Comparison of ENCODE assay signal across 9 mouse cellular contexts in genomic region chr1:106148386-106149380, GRCm38 (mm10). TPM values are rescaled to one million over a fixed set of nuclear protein-coding genes. Genes with fewer than 3 reads are reported as not detected.
DNase-seq lines count a peak whose midpoint lies in the region; ATAC-seq lines count a peak whose summit lies in the region.
"Had no signal": no experiment of that assay in that cellular context is flagged by ENCODE, and none has a peak within 500 bp of the region (broad histone marks: within the 10 kb centered on the region; RNA-seq: fewer than 3 reads in every experiment).

No protein-coding gene starts in this region.

- no peak for ATAC-seq in heart, embryonic 15.5 days (replicated peaks; ENCODE audit: insufficient number of reproducible peaks, insufficient read depth, low FRiP score, low read depth)
- ATAC-seq in forebrain, embryonic 15.5 days (replicated peaks) = peak; percentile 65; the same call in 1 of the 2 replicates
- peak; percentile 67 for ATAC-seq in midbrain, embryonic 13.5 days

- no peaks in the 10 kb centered on the region for H3K36me3 ChIP-seq in heart, embryonic 15.5 days
- no peaks in the 10 kb centered on the region for H3K36me3 ChIP-seq in forebrain, embryonic 15.5 days
- no peaks in the 10 kb centered on the region for H3K36me3 ChIP-seq in midbrain, embryonic 13.5 days
- H3K36me3 ChIP-seq: liver, embryonic 15.5 days had no signal

- DNase-seq in heart, postnatal 25 days (ENCODE audit: low spot score) = no peak
- peak; percentile 45 for DNase-seq in brain, adult 2 months (ENCODE audit: low read depth, low spot score)
- DNase-seq in ovary, postnatal 36 days (ENCODE audit: low spot score) = no peak
- no peak for DNase-seq in kidney, adult 8-10 months
- DNase-seq in ovary, postnatal 10 days (ENCODE audit: low spot score) = no peak

- H3K4me1 ChIP-seq in heart, embryonic 15.5 days (replicated peaks) = no peaks in the 10 kb centered on the region
- H3K4me1 ChIP-seq in forebrain, embryonic 15.5 days = peaks cover 4% of the 10 kb centered on the region; the same call in 1 of the 2 replicates
- peaks cover 12% of the 10 kb centered on the region for H3K4me1 ChIP-seq in midbrain, embryonic 13.5 days (replicated peaks)
- H3K4me1 ChIP-seq: liver, embryonic 15.5 days had no signal

- peak overlapping the region; percentile 16; the same call in 1 of the 2 replicates for H3K4me2 ChIP-seq in heart, embryonic 15.5 days
- no peak overlapping the region for H3K4me2 ChIP-seq in forebrain, embryonic 15.5 days (replicated peaks)
- no peak overlapping the region for H3K4me2 ChIP-seq in midbrain, embryonic 13.5 days (replicated peaks)
- H3K4me2 ChIP-seq: liver, embryonic 15.5 days had no signal

- H3K27me3 ChIP-seq in heart, embryonic 15.5 days = no peaks in the 10 kb centered on the region
- H3K27me3 ChIP-seq in forebrain, embryonic 15.5 days = no peaks in the 10 kb centered on the region
- no peaks in the 10 kb centered on the region for H3K27me3 ChIP-seq in midbrain, embryonic 13.5 days
- H3K27me3 ChIP-seq: liver, embryonic 15.5 days had no signal

- H3K27ac ChIP-seq in heart, embryonic 15.5 days = peak overlapping the region; percentile 52
- peak overlapping the region; percentile 12; the same call in 1 of the 2 replicates for H3K27ac ChIP-seq in forebrain, embryonic 15.5 days (replicated peaks)
- H3K27ac ChIP-seq in midbrain, embryonic 13.5 days = peak overlapping the region; percentile 35
- H3K27ac ChIP-seq: liver, embryonic 15.5 days had no signal

- no peak overlapping the region for H3K9ac ChIP-seq in heart, embryonic 15.5 days
- no peak overlapping the region for H3K9ac ChIP-seq in forebrain, embryonic 15.5 days (replicated peaks)
- no peak overlapping the region for H3K9ac ChIP-seq in midbrain, embryonic 13.5 days (replicated peaks)
- H3K9ac ChIP-seq: liver, embryonic 15.5 days had no signal

- intact Hi-C loops in heart, postnatal 25 days (cut with DNase I) = no loop called here

- H3K4me3 ChIP-seq in heart, embryonic 15.5 days = no peak overlapping the region
- H3K4me3 ChIP-seq in forebrain, embryonic 15.5 days = no peak overlapping the region
- H3K4me3 ChIP-seq in midbrain, embryonic 13.5 days (replicated peaks) = no peak overlapping the region
- H3K4me3 ChIP-seq: liver, embryonic 15.5 days had no signal

- WGBS in heart, embryonic 15.5 days = 57% methylated on average over 17 of the region's 17 CpGs
- WGBS in forebrain, embryonic 15.5 days = 29% methylated on average over 17 of the region's 17 CpGs
- WGBS in midbrain, embryonic 13.5 days = 36% methylated on average over 17 of the region's 17 CpGs

- H3K9me3 ChIP-seq in heart, embryonic 15.5 days (replicated peaks) = no peaks in the 10 kb centered on the region; the same call in 1 of the 2 replicates
- H3K9me3 ChIP-seq in forebrain, embryonic 15.5 days = no peaks in the 10 kb centered on the region
- H3K9me3 ChIP-seq in midbrain, embryonic 13.5 days = no peaks in the 10 kb centered on the region
- H3K9me3 ChIP-seq: liver, embryonic 15.5 days had no signal

RNA-seq across cellular contexts. Expression of gene Phlpp1, which starts 22.9 kb away (rescaled TPM):
- polyA plus RNA-seq in heart, embryonic 15.5 days (2015; fragmentation: Nextera tagmentation; extraction: Ambion mirVana) = 4.2 and 4.9 TPM in 2 replicates
- total RNA-seq in heart, postnatal 25 days (2021) = 10 to 100 TPM; 15.9 to 19.0 TPM
- polyA plus RNA-seq in forebrain, embryonic 15.5 days (2015; fragmentation: Nextera tagmentation; extraction: Ambion mirVana) = 8.0 and 8.2 TPM in 2 replicates
- polyA plus RNA-seq in midbrain, embryonic 13.5 days (2015; fragmentation: Nextera tagmentation; extraction: Ambion mirVana) = 7.2 and 8.2 TPM in 2 replicates
